ENCODE assay signal across 17 mouse cellular contexts in genomic region chr10:122819808-122820207, GRCm38 (mm10).
"Had no signal": no experiment of that assay in that cellular context is flagged by ENCODE, and none has a peak within 500 bp of the region (broad histone marks: within the 10 kb centered on the region; RNA-seq: fewer than 3 reads in every experiment).

No protein-coding gene starts in this region.

- DNase-seq: left cerebral cortex, postnatal 4 days; liver; liver, embryonic 13.5 days; liver, postnatal 0 days; lung, adult 18-20 months; lung, adult 2 months; lung, embryonic 14.5 days; lung, postnatal 10 days; lung, postnatal 14 days; lung, postnatal 36 days; lung, postnatal 4 days; midbrain, embryonic 14.5 days had no signal

- ATAC-seq: liver, embryonic 12.5 days; liver, postnatal 0 days; lung, postnatal 0 days; midbrain, embryonic 13.5 days; midbrain, embryonic 15.5 days; midbrain, embryonic 16.5 days had no signal
